Mouse (Mus musculus) NIH3T3 (cell line): Measurements from ENCODE around the gene Got2.

Source experiments
- DNase-seq: peaks from one replicate; pipeline ENCODE4 v3.0.0-alpha.2; 2012; ENCODE audit warnings: low read depth

The Got2 gene

GRCm38 (mm10) chr8:95888285-95889136, at the start of gene Got2:
Gene Got2, minus strand, starts transcription at chr8:95888547.
- peak; percentile 96 for DNase-seq

- no peak for DNase-seq
Observed at GRCm38 (mm10) chr8:95932841-95933240, 44.5 kb upstream of the Got2 start.

DNA sequence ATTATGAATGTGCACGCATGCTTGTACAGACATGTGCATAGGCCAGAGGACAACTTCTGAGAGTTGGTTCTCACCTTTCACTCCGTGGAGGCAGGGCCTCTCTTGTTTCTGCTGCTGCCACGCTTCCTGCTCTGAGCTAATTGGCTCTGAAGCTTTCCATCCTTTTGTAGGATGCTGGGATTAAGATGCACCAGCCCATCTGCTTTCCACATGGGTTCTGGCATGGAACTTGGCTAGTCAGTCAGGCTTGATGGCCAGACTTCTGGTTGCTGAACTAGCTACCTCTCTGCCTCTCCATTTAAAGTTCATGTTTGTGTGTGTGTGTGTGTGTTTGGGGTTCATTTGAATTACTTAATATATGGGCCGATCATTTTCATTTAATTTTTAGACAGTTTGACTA, 41.5 kb upstream of the Got2 start:
- DNase-seq, result no peak

DNA sequence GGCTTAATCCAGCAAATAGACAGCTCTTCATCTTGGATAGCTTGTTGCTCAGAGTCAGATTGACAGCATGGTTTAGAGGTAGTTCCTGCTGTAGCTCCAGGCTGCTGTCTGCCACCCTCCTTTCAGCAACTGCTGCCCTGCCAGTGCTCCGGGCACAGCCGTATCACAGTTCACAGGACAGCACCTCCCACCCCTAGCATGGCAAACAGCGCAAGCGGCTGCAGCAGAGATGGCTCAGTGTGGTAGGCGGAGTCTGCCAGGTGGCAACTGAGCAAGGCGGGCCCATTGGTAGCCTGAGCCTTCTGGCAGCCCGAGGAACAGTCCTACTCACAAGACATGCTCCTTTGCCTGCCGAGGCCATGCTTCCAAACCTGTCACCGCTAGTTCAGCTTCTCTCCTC, 27.8 kb upstream of the Got2 start:
- no peak for DNase-seq

GRCm38 (mm10) chr8:95914905-95915643, 26.7 kb upstream of the Got2 start:
- peak; percentile 88 for DNase-seq

DNA sequence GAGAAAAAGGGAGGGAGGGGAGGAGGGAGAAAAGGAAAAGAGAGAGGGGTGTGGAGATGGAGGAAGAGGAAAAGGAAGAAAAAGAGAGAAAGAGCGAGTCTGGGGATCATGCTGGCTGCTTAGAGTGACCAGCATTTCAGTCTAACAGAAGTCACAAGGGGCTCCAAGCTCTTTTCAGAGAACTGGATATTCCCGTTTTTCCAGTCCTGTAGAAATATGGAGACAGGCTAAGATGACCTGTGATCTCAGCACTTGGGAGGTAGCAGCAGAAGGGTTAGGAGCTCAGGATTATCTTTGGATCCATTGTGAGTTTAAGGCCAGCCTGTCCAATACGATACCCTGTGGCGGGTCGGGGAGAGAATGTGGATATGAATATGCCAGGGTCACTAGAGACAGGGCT, 22.9 kb upstream of the Got2 start:
- DNase-seq, result no peak

DNA sequence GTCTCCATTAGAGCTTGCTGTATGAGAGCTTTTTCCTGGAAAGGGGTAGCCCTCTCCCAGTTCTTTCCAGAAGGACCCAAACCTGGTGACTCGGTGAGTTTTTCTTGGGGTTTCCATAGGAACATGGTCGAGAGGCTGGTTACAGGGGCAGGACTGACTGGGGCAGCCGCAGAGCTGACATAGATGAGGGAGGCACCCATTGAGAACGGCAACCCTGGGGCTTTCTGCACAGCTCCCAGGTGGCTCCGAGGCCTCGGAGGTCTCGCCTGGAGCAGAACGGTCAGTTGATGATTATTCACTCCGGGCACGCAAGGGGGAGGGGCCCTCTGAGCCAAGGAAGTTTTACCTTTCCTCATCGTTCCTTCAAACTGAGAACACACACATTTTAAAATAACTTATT, 19.5 kb upstream of the Got2 start:
- DNase-seq, result no peak

- DNase-seq, result no peak
Observed at GRCm38 (mm10) chr8:95906738-95907137, 18.4 kb upstream of the Got2 start.

DNA sequence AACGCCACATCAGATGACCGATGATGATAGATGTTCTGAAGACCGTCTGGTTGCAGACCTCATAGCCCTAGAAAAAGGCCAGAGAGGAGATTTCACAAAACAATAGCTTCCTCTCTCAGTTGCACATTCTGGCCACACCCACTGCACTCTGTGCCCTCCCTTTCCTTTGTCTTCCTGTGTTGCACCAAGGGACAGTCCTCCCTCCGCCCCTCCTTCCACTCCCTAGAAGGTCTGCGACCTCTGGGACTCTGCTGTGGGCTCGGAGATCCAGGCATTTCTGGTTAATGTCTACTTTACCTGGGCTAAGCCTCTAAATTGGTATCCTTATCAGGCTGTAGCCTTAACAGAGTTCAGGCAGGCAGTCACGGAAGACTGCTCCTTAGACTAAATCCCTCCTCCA, 13.5 kb upstream of the Got2 start:
- no peak for DNase-seq

DNA sequence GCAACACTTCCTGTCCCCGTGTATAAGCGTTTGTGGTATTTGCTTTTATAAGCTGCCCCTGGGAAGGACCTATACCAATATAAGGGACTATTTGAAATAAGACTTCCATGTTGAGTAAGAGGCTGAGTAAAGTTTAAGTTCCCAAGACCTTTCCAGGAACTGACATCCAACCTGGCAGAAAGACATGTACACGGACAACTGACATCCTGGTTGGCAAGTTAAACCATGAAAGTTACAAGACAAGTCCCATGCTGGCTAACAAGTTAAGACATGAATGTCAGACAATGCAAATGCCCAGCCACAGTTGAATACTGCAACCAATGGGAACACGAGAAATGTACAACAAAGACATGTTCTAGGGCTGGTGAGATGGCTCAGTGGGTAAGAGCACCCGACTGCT, 5.4 kb upstream of the Got2 start:
- DNase-seq, result no peak

DNA sequence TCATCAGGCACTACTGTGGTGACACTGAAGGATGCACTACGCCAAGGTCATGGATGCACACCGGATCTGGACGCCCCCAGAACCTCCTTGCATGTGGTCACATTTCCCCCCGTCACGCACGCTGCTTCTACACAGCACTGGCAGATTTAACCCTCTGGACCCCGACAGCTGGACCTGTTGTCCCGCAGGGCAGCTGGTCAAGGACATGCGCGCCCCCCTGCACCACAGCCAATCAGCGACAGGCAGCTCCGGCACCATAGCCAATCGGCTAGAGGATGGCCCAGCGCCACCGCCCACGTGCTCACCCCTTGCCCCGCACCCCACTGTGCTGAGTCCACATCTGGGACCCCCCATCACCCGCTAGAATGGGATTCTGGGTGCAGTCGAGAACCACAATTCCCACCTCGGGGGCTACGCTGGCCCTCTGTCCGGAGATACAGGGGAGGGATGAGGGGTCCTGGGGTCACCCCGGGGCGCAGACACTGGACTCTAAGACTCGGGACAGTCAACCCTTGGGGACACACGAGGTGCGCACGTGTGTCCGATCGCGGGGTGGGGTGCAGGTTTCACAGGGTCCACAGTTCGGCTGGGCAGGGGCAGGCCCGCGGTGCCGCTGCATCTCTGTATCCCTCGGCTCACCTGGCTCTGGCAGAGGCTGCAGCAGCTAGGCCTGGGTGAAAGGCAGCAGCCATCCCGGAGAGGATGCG, 616 bp downstream of the Got2 start:
- DNase-seq, result peak; percentile 83

DNA sequence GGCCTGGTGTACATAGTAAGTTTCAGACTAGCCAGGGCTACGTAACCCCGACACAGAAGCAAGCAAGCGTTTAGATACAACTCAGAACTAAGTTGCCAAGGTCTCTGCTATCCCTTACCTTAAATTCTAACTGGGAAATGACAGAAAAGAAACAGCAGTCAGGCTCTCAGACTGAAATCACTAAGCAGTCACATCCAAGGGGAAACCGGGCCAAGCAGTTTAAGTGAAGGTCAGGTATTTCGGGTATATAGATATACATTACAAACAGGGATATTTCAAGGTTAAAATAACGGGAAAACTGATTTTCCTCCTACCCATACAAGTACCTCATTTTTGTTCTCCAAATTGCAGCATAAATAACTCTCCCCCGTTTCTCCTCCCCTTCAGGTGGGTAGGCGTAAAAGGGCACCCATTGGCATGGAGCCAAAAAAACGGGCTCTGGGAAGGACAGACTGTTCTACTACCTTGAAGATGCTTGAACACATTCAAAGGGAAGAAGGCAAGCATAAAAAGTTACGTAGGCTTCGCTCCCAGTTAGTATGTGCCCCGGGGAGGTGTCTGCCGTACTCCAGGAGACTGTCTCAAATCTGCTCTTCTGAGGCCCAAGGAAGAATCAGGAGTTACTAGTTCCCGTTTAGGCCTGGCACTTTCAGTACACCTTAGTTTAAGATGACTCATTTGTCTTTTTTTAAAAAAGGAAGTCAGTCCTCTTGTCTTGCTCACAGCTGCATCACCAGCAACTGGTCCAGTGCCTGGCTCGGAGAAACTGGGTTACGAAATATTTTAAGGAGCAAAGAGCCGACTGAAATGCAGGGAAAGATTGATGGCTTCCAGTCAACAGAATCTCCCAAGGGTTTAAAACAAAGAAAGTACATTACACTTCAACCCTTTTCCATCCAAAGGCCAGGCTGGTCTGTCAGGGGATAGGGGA, 1.4 kb downstream of the Got2 start:
- DNase-seq, result peak; percentile 85

DNA sequence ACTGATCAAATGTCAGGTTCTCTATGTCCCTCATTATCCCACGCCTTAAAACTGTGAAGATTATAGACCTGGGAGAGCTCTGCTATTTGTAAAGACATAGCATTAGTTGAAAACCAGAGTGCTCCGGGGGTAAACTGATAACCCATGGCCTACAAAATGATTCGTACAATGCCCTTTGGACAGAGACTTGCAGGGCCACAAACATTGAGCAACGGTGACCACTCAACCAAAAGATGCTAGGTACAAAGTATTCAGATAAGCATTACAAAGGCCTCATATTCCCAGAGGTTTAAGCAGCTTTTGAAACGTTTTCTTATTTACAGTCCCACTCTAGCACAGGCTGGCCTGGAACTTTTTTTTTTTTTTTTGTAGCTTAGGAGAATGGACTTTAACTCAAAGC, 2.4 kb downstream of the Got2 start:
- no peak for DNase-seq

GRCm38 (mm10) chr8:95885271-95885841, 3.0 kb downstream of the Got2 start:
- DNase-seq, result no peak

DNA sequence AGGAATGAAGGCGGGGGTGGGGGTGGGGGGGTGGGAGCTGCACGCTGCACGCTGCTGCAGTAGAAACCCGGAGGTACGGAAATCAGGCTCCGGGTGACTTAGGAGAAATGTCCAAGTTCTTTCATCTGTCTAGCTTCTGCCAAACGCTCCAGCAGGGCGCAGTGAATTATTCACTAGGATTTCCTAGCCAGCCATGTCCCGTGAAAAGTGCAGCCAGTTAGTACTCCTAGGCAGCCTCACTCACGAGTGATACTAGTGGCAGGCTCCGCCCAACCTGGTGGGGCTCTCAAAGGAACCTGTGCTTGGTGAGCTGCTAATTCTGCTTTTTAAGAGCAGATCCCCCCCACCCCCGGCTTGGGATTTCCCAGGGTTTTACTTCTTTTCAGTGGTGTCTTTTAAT, 3.9 kb downstream of the Got2 start:
- DNase-seq, result no peak

GRCm38 (mm10) chr8:95882191-95882590, 6.2 kb downstream of the Got2 start:
- DNase-seq, result no peak

- DNase-seq, result no peak
Observed at GRCm38 (mm10) chr8:95881576-95881975, 6.8 kb downstream of the Got2 start.

DNA sequence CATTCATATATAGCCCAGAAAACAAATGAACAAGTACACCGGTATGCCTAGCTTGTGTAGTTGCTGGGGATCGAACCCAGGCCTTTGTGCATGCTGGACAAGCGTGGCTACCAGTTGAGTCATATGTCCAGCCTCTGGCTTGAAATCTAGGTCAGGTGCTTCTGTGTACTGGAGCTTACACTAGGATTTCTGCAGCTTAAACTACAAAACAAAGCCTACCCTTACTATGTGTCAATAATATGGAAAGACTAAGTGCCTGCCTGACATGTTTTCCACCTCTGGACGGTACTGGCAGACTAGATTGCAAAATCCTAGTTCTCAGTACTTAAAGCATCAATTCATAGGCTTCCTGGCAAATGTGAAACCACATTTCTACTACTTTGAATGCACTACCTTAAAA, 8.5 kb downstream of the Got2 start:
- DNase-seq, result peak; percentile 10

- peak; percentile 64 for DNase-seq
Observed at GRCm38 (mm10) chr8:95878176-95878962, 10.0 kb downstream of the Got2 start.

GRCm38 (mm10) chr8:95875270-95875669, 13.1 kb downstream of the Got2 start:
- no peak for DNase-seq

DNA sequence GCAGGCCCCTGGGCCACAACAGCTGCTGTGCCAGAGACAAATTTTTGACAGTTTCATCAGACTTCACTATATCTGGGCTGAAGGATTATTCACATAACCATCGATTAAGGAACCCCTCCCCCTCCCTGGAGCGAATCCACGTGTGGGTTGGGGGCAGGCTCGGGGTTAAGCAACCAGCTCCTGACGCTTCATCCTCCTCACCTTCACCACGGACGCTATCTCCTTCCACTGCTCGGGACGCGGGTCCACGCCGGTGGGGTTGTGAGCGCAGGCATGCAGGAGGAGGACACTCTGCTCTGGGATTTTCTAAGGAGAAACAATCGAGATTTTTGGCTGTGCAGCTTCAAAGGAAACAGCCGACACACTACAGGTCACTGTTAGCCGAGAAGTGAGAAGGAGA, 16.7 kb downstream of the Got2 start:
- DNase-seq, result no peak
